Mouse (Mus musculus): ENCODE data around the gene Pkn3.
"Not testable (repeated sequence)": the region's sequence is repeated elsewhere in the genome, so short reads cannot be mapped to it uniquely, and the experiment has no call there.

Pkn3 gene

DNA sequence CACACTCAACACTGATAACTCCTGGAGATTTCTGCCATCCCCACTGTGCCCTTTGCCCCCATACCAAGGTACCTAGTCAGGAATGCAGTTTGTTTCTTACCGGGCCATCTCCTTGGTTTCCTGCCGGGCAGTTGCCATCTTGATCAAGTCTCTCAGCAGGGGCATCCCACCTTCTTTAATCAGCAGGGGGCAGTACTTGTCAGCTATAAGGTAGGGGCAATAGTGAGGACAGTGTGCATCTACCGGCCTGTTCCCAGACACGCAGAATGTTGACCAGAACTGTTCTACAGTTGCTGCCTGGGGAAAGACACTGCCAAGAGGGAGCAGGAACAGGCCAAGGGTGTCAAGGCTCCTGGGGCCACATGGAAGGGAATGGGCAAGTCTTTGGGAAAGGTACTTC lies 22.7 kb downstream of the Pkn3 start:
- DNase-seq (ENCODE audit: low spot score) = no peak

- DNase-seq (ENCODE audit: low spot score) = peak; percentile 59
These were observed 28.9 kb downstream of the Pkn3 start for GRCm38 (mm10) chr2:30106364-30106763.

GRCm38 (mm10) chr2:30107646-30108045 lies 30.2 kb downstream of the Pkn3 start:
- DNase-seq (ENCODE audit: low spot score) = no peak

DNA sequence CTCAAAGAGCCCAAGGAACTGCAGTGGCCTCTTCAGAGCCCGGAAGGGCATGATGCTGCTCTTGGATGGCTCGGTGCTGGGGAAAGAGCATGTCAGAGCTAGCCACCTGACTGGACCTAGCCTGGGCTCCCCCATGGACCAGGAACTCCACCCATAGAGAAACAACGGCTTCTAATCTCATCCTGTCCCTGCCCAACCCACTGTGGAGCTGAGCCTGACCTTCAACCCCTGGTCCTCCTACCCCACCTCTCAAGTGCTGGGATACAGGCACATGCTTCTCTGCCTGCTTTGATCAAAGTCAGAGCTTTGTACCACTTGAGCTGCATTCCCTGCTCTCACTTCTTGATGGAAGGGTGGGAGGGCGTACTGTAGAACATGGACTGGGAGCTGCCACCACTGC lies 30.8 kb downstream of the Pkn3 start:
- DNase-seq (ENCODE audit: low spot score) = no peak

DNA sequence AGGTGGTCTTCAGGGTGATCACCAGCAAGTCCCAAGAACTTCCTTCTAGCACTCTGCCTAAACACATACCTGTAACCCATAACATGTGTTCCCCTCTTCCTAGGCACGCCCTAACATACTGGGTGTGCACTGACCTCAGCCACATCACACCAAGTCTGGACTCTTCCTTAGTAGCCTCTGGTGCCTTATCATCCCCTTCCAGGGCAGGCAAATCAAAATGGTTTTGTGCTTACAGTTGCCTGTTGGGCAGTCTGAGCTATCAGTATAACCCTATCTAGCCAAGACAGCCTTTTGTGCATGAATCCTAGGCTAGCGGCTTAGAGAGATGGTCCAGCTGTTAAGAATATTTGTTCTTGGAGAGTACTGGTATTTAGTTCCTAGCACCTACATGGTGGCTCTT lies 34.0 kb downstream of the Pkn3 start:
- no peak for DNase-seq (ENCODE audit: low spot score)

DNA sequence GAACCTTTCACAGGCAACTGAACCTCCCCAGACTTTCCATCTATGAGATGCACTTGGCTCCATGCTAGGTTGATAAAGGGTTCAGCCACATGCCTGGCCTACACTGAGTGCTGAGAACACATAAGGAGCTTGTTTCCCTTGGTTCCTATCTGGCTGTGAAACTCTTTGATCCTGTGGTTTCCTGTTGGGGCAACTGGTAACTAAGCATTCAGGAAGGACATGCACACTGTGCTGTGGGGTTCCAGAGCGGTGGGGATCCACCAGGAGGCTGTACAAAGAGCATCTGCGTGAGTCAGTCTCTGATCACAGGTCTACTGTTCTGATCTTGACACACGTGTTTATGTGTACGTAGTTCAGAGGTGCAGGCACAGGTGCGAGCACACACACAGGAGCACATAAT lies 35.1 kb downstream of the Pkn3 start:
- no peak for DNase-seq (ENCODE audit: low spot score)

DNA sequence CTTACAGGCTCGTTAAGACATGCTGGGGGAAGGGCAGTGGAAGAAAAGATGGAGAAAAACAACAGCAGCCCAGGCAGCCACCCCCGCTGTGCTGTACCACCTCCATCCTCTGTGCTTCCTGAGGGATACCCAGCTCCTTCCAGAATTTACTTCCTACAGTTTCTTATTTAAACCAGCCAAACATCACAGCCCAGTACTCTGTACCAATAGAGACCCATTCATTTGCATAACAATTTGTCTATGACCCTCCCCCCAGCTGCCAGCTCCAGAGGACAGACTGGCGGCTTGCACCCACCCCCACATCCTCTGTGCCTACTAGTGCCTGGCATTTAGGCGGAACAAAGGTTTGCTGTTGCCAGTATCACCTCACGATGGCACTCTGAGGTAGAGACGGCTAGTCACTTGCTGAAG lies 42.2 kb downstream of the Pkn3 start:
- no peak for DNase-seq (ENCODE audit: low spot score)

GRCm38 (mm10) chr2:30120269-30120668 lies 42.8 kb downstream of the Pkn3 start:
- DNase-seq (ENCODE audit: low spot score) = no peak

DNA sequence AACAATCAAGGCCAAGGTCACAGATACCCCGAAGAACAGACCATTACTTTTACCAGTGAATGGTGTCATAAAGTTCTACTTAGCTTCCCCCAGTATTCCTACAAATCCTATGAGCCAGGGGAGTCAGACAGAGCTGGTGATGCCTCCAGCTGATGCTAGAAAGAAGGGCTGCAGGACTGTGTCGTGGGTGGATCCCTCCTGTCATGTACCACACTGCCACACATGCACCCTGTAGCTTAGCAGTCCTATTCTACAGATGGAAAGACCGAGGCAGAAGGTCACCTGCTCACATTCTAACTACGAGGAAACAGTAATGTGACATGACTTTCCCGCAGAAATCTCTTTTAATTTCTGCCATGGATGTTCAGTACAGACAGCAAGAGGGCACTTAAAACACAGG lies 45.3 kb downstream of the Pkn3 start:
- DNase-seq (ENCODE audit: low spot score) = no peak

- DNase-seq (ENCODE audit: low spot score) = no peak
These were observed 46.4 kb downstream of the Pkn3 start for GRCm38 (mm10) chr2:30123729-30124471.

DNA sequence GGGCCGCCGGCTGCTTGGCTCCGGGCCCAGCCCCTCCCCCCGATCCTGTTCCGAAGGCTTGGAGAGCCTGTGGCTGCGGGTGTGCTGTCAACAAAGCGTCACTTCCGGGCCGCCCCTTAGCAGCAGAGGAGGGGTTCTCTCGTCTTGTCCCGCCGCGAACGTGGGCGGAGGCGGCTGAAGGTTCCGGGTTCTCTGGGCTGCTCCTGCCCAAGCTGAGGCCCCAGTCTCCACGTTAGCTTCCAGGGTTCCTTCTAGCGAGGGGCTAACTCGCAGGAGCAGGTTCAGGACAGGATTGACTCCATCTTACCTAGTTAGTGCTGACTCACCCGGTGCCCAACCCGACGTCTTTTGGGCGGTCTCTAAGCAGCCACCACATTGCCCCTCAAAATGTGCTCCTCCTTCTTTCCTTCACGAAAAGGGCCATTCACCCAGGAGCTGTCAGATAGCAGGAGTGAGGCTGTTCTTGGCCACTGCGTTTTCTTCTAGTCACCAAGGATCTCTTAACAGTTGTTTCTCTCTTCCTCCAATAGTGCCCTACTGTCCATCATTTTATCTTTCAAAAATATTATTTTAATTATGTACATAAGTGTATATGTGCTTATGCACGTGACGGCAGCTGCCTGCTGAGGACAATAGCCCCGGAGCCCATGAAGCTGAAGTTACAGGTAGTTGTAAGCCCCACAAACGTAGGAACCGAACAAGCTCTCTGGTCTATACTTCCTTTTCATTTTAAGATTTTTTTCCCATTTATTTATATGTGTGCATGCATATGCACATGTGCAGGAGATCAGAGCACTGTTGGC lies 47.2 kb downstream of the Pkn3 start, which contains the start of gene Zer1:
TSS of gene Zer1 (minus strand) at position 114 of the 803 bp plus-strand sequence.
- peak; percentile 97 for DNase-seq (ENCODE audit: low spot score)

GRCm38 (mm10) chr2:30128789-30129188 lies 51.3 kb downstream of the Pkn3 start:
- peak; percentile 15 for DNase-seq (ENCODE audit: low spot score)

DNA sequence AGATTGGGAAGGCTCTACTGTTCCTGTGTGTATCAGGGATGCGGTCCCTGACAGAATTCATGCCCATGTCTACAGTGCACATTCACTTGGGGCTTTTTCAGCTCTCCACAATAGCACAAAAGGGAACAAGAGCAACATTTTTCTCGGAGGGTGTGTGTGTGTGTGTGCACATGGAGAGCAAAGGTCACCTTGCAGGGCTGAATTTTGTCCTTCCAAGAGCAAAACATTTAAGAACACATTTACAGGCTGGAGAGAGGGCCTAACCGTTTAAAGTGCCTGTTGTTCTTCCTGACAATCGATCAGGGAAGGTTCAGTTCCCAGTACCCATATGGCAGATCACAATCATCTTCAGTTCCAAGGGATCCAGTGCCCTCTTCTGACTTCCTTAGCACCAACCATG lies 52.7 kb downstream of the Pkn3 start:
- DNase-seq (ENCODE audit: low spot score) = no peak

DNA sequence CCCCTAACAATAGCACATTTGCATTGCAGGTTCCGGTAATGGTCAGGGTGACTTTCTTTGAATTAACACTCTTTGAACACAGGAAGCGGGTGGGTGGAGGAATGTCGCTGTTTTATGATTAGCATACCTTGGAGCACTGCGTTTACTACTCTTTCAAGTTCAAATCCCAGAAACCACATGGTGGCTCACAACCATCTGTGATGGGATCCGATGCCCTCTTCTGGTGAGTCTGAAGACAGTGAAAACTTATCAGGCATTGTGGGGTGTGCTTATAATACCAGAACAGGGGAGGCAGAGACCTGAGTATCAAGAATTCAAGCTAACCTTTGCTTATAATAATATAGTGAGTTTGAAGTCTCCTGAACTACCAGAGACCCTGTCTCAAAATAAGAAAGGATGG lies 53.8 kb downstream of the Pkn3 start:
- not testable (repeated sequence) for DNase-seq (ENCODE audit: low spot score)

DNA sequence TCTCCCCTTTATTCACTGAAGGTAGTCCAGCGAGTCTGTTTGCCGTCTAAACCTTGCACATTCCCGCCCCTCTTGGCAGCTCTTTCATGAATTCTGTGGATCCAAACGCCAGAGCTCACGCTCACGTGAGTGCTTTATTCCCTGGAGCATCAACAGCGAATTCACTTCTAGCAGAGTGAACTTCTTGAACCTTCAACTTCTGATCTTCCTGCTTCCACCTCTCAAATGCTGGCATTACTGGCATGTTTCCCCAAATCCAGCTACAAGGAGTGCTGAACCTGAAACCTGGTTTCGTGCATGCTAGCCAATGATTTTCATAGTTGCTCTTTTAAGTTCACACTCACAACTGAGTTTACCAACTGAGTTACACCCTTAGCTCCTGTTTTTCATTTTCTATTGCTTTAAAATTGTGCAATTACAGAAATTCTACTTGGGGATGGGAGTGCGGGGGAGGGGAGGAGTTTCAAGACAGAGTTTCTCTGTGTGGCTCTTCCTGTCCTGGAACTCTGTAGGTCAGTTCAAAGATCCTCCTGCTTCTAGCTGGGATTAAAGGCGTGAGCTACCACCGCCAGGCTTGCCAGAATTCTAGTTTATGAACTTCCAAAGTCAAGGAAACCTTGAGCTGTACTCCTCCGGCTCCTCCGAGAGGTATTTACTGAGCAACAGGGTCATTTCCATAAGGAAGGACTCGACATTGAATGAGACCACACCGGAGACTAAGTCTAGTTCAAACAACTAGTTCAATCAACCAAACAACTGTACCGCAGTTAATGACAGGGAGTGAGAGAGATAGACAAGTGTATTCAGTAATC lies 55.5 kb downstream of the Pkn3 start:
- DNase-seq (ENCODE audit: low spot score) = peak; percentile 48

GRCm38 (mm10) chr2:30133613-30134377 lies 56.3 kb downstream of the Pkn3 start, which contains the start of gene Tbc1d13:
Gene Tbc1d13, plus strand, starts transcription at chr2:30133746.
- DNase-seq (ENCODE audit: low spot score) = peak; percentile 97

DNA sequence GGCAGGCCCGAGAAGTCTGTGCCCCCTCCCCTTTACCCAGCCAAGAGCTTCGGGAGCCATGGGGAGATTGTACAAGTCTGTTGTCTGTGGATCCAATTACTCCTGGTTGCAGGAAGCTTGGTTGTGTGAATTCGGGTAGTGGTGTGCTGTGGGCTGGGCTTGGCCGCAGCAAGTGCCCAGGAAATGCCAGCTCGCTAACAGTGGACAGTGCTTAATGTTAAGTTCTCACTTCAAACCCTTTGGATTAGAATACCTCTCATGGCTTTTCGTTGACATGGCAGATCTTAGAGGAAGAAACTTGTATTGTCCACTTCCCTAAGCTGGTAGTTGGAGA lies 56.9 kb downstream of the Pkn3 start:
- no peak for DNase-seq (ENCODE audit: low spot score)

GRCm38 (mm10) chr2:30134928-30135620 lies 57.6 kb downstream of the Pkn3 start:
- no peak for DNase-seq (ENCODE audit: low spot score)

DNA sequence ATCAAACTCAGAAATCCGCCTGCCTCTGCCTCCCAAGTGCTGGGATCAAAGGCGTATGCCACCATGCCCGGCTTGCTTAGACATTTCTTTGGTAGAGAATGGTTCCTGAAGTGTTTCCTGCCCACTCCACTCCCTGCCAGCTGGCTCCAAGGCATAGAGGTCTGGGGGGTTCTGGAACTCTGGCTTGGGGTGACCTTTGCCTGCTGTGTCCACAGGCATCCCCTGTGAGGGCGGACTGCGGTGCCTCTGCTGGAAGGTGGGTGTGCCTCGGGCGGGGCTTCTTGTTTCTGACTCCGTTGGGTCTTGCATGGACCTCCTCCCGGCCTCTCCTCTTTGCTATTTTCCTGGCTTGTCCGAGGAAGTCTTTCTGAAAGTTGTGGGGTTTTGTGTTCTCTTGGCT lies 59.0 kb downstream of the Pkn3 start:
- DNase-seq (ENCODE audit: low spot score) = no peak

DNA sequence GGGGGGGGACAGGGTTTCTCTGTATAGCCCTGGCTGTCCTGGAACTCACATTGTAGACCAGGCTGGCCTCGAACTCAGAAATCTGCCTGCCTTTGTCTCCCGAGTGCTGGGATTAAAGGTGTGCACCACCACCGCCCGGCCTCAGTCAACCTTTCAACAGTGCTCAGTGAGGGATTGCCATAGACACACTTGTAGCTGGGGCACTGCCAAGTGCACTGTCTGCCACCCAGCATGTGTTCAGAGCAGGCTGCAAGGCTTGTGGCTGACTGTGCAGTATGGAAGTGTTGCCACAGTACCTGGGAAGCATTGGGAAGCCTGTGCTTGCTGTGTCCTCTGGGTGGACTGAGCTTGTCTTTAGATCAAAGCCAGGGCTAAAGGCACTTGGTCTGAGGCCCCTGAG lies 62.5 kb downstream of the Pkn3 start:
- DNase-seq (ENCODE audit: low spot score) = not testable (repeated sequence)
